Mouse (Mus musculus) hindbrain, embryonic 16.5 days (tissue): ENCODE data around the gene Fars2. TPM values are rescaled to one million over a fixed set of nuclear protein-coding genes. Genes with fewer than 3 reads are reported as not detected.

Source experiments
- ATAC-seq: fragments of 200-750 bp; cut with Nextera tagmentation; 2 replicates; pipeline ENCODE4 v1.8.0; 2017; ENCODE audit warnings: moderate TSS enrichment, moderate library complexity
- H3K27ac ChIP-seq: fragments of 300-500 bp; sonication (generic); 2 replicates; pipeline ENCODE4 v1.5.1; 2014; ENCODE audit warnings: low read depth, mild to moderate bottlenecking, control low read depth, low read length, moderate library complexity
- H3K27me3 ChIP-seq: fragments of 300-500 bp; sonication (generic); replicated peaks from 2 replicates; pipeline ENCODE4 v1.6.1; 2014; ENCODE audit warnings: low read length; ENCODE audit not compliant: control insufficient read depth, insufficient read depth
- H3K36me3 ChIP-seq: fragments of 300-500 bp; sonication (generic); 2 replicates; pipeline ENCODE4 v1.6.1; 2014; ENCODE audit warnings: mild to moderate bottlenecking, low read length, moderate library complexity, mixed read lengths; ENCODE audit not compliant: control insufficient read depth, insufficient read depth
- H3K4me1 ChIP-seq: fragments of 300-500 bp; sonication (generic); 2 replicates; pipeline ENCODE4 v1.6.1; 2014; ENCODE audit warnings: low read depth, low read length; ENCODE audit not compliant: control insufficient read depth, insufficient read depth
- H3K4me2 ChIP-seq: fragments of 300-500 bp; sonication (generic); 2 replicates; pipeline ENCODE4 v1.6.1; 2014; ENCODE audit warnings: mild to moderate bottlenecking, low read length, control low read depth, moderate library complexity
- H3K4me3 ChIP-seq: fragments of 300-500 bp; sonication (generic); 2 replicates; pipeline ENCODE4 v1.5.1; 2014; ENCODE audit warnings: mild to moderate bottlenecking, low read length, control low read depth, moderate library complexity
- H3K9ac ChIP-seq: fragments of 300-500 bp; sonication (generic); 2 replicates; pipeline ENCODE4 v1.6.1; 2014; ENCODE audit warnings: low read depth, mild to moderate bottlenecking, control low read depth, low read length, moderate library complexity
- H3K9me3 ChIP-seq: fragments of 300-500 bp; sonication (generic); 2 replicates; pipeline ENCODE4 v1.6.1; 2014; ENCODE audit warnings: mild to moderate bottlenecking, low read length, moderate library complexity; ENCODE audit not compliant: control insufficient read depth
- WGBS: fragments of 180-500 bp; shearing (Covaris S2); extraction: QIAGEN DNeasy Blood & Tissue Kit; methylation state at CpG from one replicate; pipeline ENCODE4 v1.1.7; 2014; 5-methylcytosine and 5-hydroxymethylcytosine counted together
- polyA plus RNA-seq: library from polyadenylated mRNA; unstranded; fragments of >200 nt; fragmentation: Nextera tagmentation; extraction: Ambion mirVana; gene quantifications from 2 replicates; pipeline ENCODE4 v1.2.1, GENCODE M21; 2015

Fars2 gene
- polyA plus RNA-seq, 1 experiment from 2014 or later = 29.2 TPM

- ATAC-seq = no peak
- no peak overlapping the region for H3K4me2 ChIP-seq
- no peak overlapping the region for H3K4me3 ChIP-seq
- no peak overlapping the region for H3K9ac ChIP-seq
- H3K9me3 ChIP-seq = peaks cover 3% of the 10 kb centered on the region; the same call in 1 of the 2 replicates
- H3K27ac ChIP-seq = no peak overlapping the region
- H3K4me1 ChIP-seq = no peaks in the 10 kb centered on the region
- no peaks in the 10 kb centered on the region for H3K27me3 ChIP-seq
- H3K36me3 ChIP-seq = no peaks in the 10 kb centered on the region
- 51% methylated on average over 2 of the region's 2 CpGs for WGBS
Observed at GRCm38 (mm10) chr13:36592291-36592690, 475.1 kb downstream of the Fars2 start.

- Histone ChIP-seq H3K4me2 (no peak overlapping the region), H3K4me3 (no peak overlapping the region), H3K9ac (no peak overlapping the region), H3K27me3 (no peaks in the 10 kb centered on the region), H3K9me3 (no peaks in the 10 kb centered on the region), H3K27ac (no peak overlapping the region), H3K36me3 (no peaks in the 10 kb centered on the region), H3K4me1 (no peaks in the 10 kb centered on the region)
- no peak for ATAC-seq
- 81% methylated on average over 5 of the region's 5 CpGs for WGBS
Observed at GRCm38 (mm10) chr13:36606717-36607116, 489.5 kb downstream of the Fars2 start.

GRCm38 (mm10) chr13:36607871-36608270, 490.7 kb downstream of the Fars2 start:
- peaks cover 4% of the 10 kb centered on the region for H3K4me1 ChIP-seq
- H3K4me2 ChIP-seq = no peak overlapping the region
- ATAC-seq = no peak
- no peaks in the 10 kb centered on the region for H3K27me3 ChIP-seq
- H3K9me3 ChIP-seq = no peaks in the 10 kb centered on the region
- H3K27ac ChIP-seq = no peak overlapping the region
- H3K4me3 ChIP-seq = no peak overlapping the region
- H3K36me3 ChIP-seq = no peaks in the 10 kb centered on the region
- WGBS = 78% methylated on average over 4 of the region's 4 CpGs
- H3K9ac ChIP-seq = no peak overlapping the region

GRCm38 (mm10) chr13:36610426-36610825, 493.2 kb downstream of the Fars2 start:
- no peaks in the 10 kb centered on the region for H3K36me3 ChIP-seq
- no peak overlapping the region for H3K4me3 ChIP-seq
- ATAC-seq = no peak
- no peak overlapping the region for H3K27ac ChIP-seq
- 91% methylated on average over 5 of the region's 5 CpGs for WGBS
- H3K27me3 ChIP-seq = no peaks in the 10 kb centered on the region
- H3K9ac ChIP-seq = no peak overlapping the region
- H3K4me1 ChIP-seq = peaks cover 4% of the 10 kb centered on the region
- H3K9me3 ChIP-seq = no peaks in the 10 kb centered on the region
- no peak overlapping the region for H3K4me2 ChIP-seq

GRCm38 (mm10) chr13:36612785-36613750, 495.9 kb downstream of the Fars2 start:
- Histone ChIP-seq H3K4me3 (peak overlapping the region; percentile 36), H3K27ac (peak overlapping the region; percentile 82), H3K4me2 (peak overlapping the region; percentile 58), H3K9ac (peak overlapping the region; percentile 54), H3K36me3 (no peaks in the 10 kb centered on the region), H3K4me1 (peaks cover 4% of the 10 kb centered on the region), H3K9me3 (no peaks in the 10 kb centered on the region), H3K27me3 (no peaks in the 10 kb centered on the region)
- ATAC-seq = peak; percentile 90
- WGBS = 19% methylated on average over 23 of the region's 23 CpGs

- no peaks in the 10 kb centered on the region for H3K27me3 ChIP-seq
- H3K9ac ChIP-seq = no peak overlapping the region
- H3K4me1 ChIP-seq = no peaks in the 10 kb centered on the region
- no peaks in the 10 kb centered on the region for H3K36me3 ChIP-seq
- H3K27ac ChIP-seq = no peak overlapping the region
- 96% methylated on average over 10 of the region's 10 CpGs for WGBS
- ATAC-seq = no peak
- no peaks in the 10 kb centered on the region for H3K9me3 ChIP-seq
- no peak overlapping the region for H3K4me2 ChIP-seq
- no peak overlapping the region for H3K4me3 ChIP-seq
Observed at GRCm38 (mm10) chr13:36620498-36621332, 503.5 kb downstream of the Fars2 start.

GRCm38 (mm10) chr13:36621333-36621659, 504.1 kb downstream of the Fars2 start:
- H3K9ac ChIP-seq = no peak overlapping the region

GRCm38 (mm10) chr13:36623556-36623955, 506.3 kb downstream of the Fars2 start:
- no peaks in the 10 kb centered on the region for H3K4me1 ChIP-seq
- no peak overlapping the region for H3K4me3 ChIP-seq
- H3K27me3 ChIP-seq = no peaks in the 10 kb centered on the region
- 84% methylated on average over 1 of the region's 1 CpGs for WGBS
- no peak for ATAC-seq
- H3K4me2 ChIP-seq = no peak overlapping the region
- H3K27ac ChIP-seq = no peak overlapping the region
- peaks cover 5% of the 10 kb centered on the region for H3K9me3 ChIP-seq
- no peaks in the 10 kb centered on the region for H3K36me3 ChIP-seq
- H3K9ac ChIP-seq = no peak overlapping the region

More at GRCm38 (mm10) chr13:36621333-36621659, 504.1 kb downstream of the Fars2 start:
- Histone ChIP-seq H3K9me3 (peaks cover 5% of the 10 kb centered on the region), H3K4me2 (no peak overlapping the region), H3K4me3 (no peak overlapping the region), H3K4me1 (no peaks in the 10 kb centered on the region), H3K36me3 (no peaks in the 10 kb centered on the region), H3K27me3 (no peaks in the 10 kb centered on the region), H3K27ac (no peak overlapping the region)
- no peak for ATAC-seq
- WGBS = 100% methylated on average over 1 of the region's 1 CpGs

- H3K9me3 ChIP-seq = peaks cover 5% of the 10 kb centered on the region
- H3K4me3 ChIP-seq = no peak overlapping the region
- no peaks in the 10 kb centered on the region for H3K4me1 ChIP-seq
- no peaks in the 10 kb centered on the region for H3K27me3 ChIP-seq
- no peak overlapping the region for H3K4me2 ChIP-seq
- no peak overlapping the region for H3K9ac ChIP-seq
- H3K27ac ChIP-seq = no peak overlapping the region
- no peak for ATAC-seq
- no peaks in the 10 kb centered on the region for H3K36me3 ChIP-seq
- WGBS = 75% methylated on average over 1 of the region's 1 CpGs
Observed at GRCm38 (mm10) chr13:36629154-36629553, 511.9 kb downstream of the Fars2 start.
